24 mouse cellular contexts compared by ENCODE assay signal in the genomic region with DNA sequence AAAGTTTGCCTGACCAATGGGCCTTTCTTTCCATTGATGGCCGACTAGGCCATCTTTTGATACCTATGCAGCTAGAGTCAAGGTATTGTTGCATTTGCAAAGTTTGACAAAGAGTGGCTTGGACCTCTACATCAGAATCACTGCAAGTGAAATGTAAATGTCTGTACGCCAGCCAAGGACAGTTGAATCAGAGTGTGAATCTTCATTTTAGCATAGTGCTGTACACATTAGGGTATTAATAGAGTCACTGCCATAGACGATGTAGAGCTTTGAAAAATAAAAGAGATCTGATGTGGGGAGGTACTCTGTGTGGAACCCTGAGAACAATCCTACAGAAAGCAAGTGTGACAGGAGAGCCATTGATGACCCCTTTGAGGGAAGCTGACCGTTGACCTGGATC.
A peak's percentile ranks its signal among the peaks of the same experiment; 100 is the strongest.
DNase-seq lines count a peak whose midpoint lies in the region; ATAC-seq and TF ChIP-seq lines count a peak whose summit lies in the region.
"Had no signal": no experiment of that assay in that cellular context is flagged by ENCODE, and none has a peak within 500 bp of the region (broad histone marks: within the 10 kb centered on the region; RNA-seq: fewer than 3 reads in every experiment).

No protein-coding gene starts in this region.

- H3K9ac ChIP-seq in forebrain, postnatal 0 days, result no peak overlapping the region
- H3K9ac ChIP-seq: forebrain, embryonic 12.5 days; heart, embryonic 12.5 days; heart, embryonic 15.5 days; hindbrain, embryonic 13.5 days; intestine, embryonic 15.5 days had no signal

- peaks cover 9% of the 10 kb centered on the region; the same call in 1 of the 2 replicates for H3K4me1 ChIP-seq in forebrain, postnatal 0 days (ENCODE audit: insufficient read depth)
- no peaks in the 10 kb centered on the region for H3K4me1 ChIP-seq in forebrain, embryonic 10.5 days
- H3K4me1 ChIP-seq in cortical plate, adult 2 months (ENCODE audit: control insufficient read depth, insufficient read depth, low read length), result peaks cover 5% of the 10 kb centered on the region; the same call in 1 of the 2 replicates
- H3K4me1 ChIP-seq: forebrain, embryonic 12.5 days; heart, embryonic 12.5 days; heart, embryonic 15.5 days; hindbrain, embryonic 10.5 days; hindbrain, embryonic 13.5 days; intestine, embryonic 15.5 days had no signal

- ATAC-seq in forebrain, postnatal 0 days, result peak; percentile 10; the same call in 1 of the 2 replicates
- ATAC-seq: CD4-positive, CD25-positive, alpha-beta regulatory T cell, adult 4 months; hindbrain, embryonic 16.5 days; intestine, embryonic 15.5 days had no signal

- H3K4me3 ChIP-seq in forebrain, postnatal 0 days (ENCODE audit: low read depth, low read length), result no peak overlapping the region
- H3K4me3 ChIP-seq in forebrain, embryonic 10.5 days, result no peak overlapping the region
- no peak overlapping the region for H3K4me3 ChIP-seq in cortical plate, adult 2 months (ENCODE audit: insufficient read depth, low read length)
- H3K4me3 ChIP-seq: forebrain, embryonic 12.5 days; heart, embryonic 12.5 days; heart, embryonic 15.5 days; hindbrain, embryonic 10.5 days; hindbrain, embryonic 13.5 days; intestine, embryonic 15.5 days had no signal

- H3K4me2 ChIP-seq in forebrain, postnatal 0 days (ENCODE audit: low read depth), result no peak overlapping the region
- H3K4me2 ChIP-seq: forebrain, embryonic 12.5 days; heart, embryonic 12.5 days; heart, embryonic 15.5 days; hindbrain, embryonic 13.5 days; intestine, embryonic 15.5 days had no signal

- WGBS in forebrain, postnatal 0 days, result 82% methylated on average over 4 of the region's 4 CpGs
- 89% methylated on average over 4 of the region's 4 CpGs for WGBS in forebrain, embryonic 10.5 days

- no peaks in the 10 kb centered on the region for H3K36me3 ChIP-seq in forebrain, postnatal 0 days (ENCODE audit: insufficient read depth)
- no peaks in the 10 kb centered on the region for H3K36me3 ChIP-seq in forebrain, embryonic 10.5 days (replicated peaks)
- H3K36me3 ChIP-seq: forebrain, embryonic 12.5 days; heart, embryonic 12.5 days; heart, embryonic 15.5 days; hindbrain, embryonic 10.5 days; hindbrain, embryonic 13.5 days; intestine, embryonic 15.5 days had no signal

- intact Hi-C loops in left cerebral cortex, postnatal 10 days (cut with DNase I), result no loop called here

- no peak for TF ChIP-seq CTCF in forebrain, postnatal 0 days (IDR thresholded peaks at IDR 0.05; ENCODE audit: low read depth)
- TF ChIP-seq CTCF in cortical plate, adult 2 months (IDR thresholded peaks at IDR 0.05; ENCODE audit: extremely low read depth, insufficient read depth, low read length), result no peak

- no peaks in the 10 kb centered on the region for H3K27me3 ChIP-seq in forebrain, postnatal 0 days (ENCODE audit: insufficient read depth, low read length)
- H3K27me3 ChIP-seq in forebrain, embryonic 10.5 days (ENCODE audit: poor library complexity, severe bottlenecking), result no peaks in the 10 kb centered on the region
- H3K27me3 ChIP-seq: forebrain, embryonic 12.5 days; heart, embryonic 12.5 days; heart, embryonic 15.5 days; hindbrain, embryonic 13.5 days; intestine, embryonic 15.5 days had no signal

- TF ChIP-seq POLR2A in cortical plate, adult 2 months (IDR thresholded peaks at IDR 0.05; ENCODE audit: extremely low read depth, insufficient read depth, low read length), result no peak

- peak overlapping the region; percentile 40; the same call in 1 of the 2 replicates for H3K27ac ChIP-seq in forebrain, postnatal 0 days (ENCODE audit: low read depth, low read length)
- H3K27ac ChIP-seq in forebrain, embryonic 10.5 days, result no peak overlapping the region
- peak overlapping the region; percentile 77; the same call in 1 of the 2 replicates for H3K27ac ChIP-seq in cortical plate, adult 2 months (ENCODE audit: insufficient read depth, low read length)
- H3K27ac ChIP-seq: forebrain, embryonic 12.5 days; heart, embryonic 15.5 days; hindbrain, embryonic 10.5 days; hindbrain, embryonic 13.5 days; intestine, embryonic 15.5 days had no signal

- no peak for DNase-seq in forebrain, postnatal 0 days
- DNase-seq in forebrain, embryonic 10.5 days (ENCODE audit: extremely low spot score, low spot score), result no peak
- DNase-seq in left cerebral cortex, adult 18-20 months (ENCODE audit: low spot score in 2 of 2), result peak; percentile 19 to 25
- DNase-seq in left cerebral cortex, postnatal 10 days (ENCODE audit: extremely low spot score in 1 of 2, low spot score in 2 of 2), result no peak
- DNase-seq in thymus, postnatal 0 days (ENCODE audit: low spot score), result no peak
- DNase-seq: adrenal gland, adult 2 months; adrenal gland, postnatal 14 days; cerebellum, adult 11-12 months; cerebellum, adult 8-10 months; cerebellum, postnatal 10 days; cerebellum, postnatal 36 days; gastrocnemius, postnatal 25 days; heart, adult 18-20 months; heart, postnatal 10 days; heart, postnatal 36 days had no signal

- H3K9me3 ChIP-seq in forebrain, postnatal 0 days (ENCODE audit: low read length), result no peaks in the 10 kb centered on the region
- peaks cover 2% of the 10 kb centered on the region; the same call in 1 of the 2 replicates for H3K9me3 ChIP-seq in forebrain, embryonic 10.5 days
- H3K9me3 ChIP-seq: forebrain, embryonic 12.5 days; heart, embryonic 12.5 days; heart, embryonic 15.5 days; hindbrain, embryonic 10.5 days; hindbrain, embryonic 13.5 days; intestine, embryonic 15.5 days had no signal

Comparison
In these comparisons a context has a peak if more than half of its experiments do, and no peak if none do; other contexts are left out.
1. DNase-seq: peak in left cerebral cortex, adult 18-20 months (2 of 2); none in forebrain, postnatal 0 days (single experiment), forebrain, embryonic 10.5 days (single experiment), left cerebral cortex, postnatal 10 days (0 of 2) and thymus, postnatal 0 days (single experiment).